Mouse (Mus musculus) limb, embryonic 12.5 days (tissue): ENCODE measurements around the gene Cela3b. TPM values are rescaled to one million over a fixed set of nuclear protein-coding genes. Genes with fewer than 3 reads are reported as not detected.

ENCODE experiments used
- ATAC-seq: fragments of 200-750 bp; cut with Nextera tagmentation; 2 replicates; pipeline ENCODE4 v1.8.0; 2017; ENCODE audit warnings: low read depth, moderate TSS enrichment; ENCODE audit not compliant: insufficient number of reproducible peaks, insufficient read depth, low FRiP score, low TSS enrichment
- H3K27ac ChIP-seq: fragments of 300-500 bp; sonication (generic); 2 replicates; pipeline ENCODE4 v1.5.1; 2016; ENCODE audit warnings: mild to moderate bottlenecking, moderate library complexity
- H3K27me3 ChIP-seq: fragments of 300-500 bp; sonication (generic); 2 replicates; pipeline ENCODE4 v1.6.1; 2016; ENCODE audit warnings: mild to moderate bottlenecking, moderate library complexity
- H3K36me3 ChIP-seq: fragments of 300-500 bp; sonication (generic); 2 replicates; pipeline ENCODE4 v1.6.1; 2016; ENCODE audit warnings: mild to moderate bottlenecking, moderate library complexity
- H3K4me1 ChIP-seq: fragments of 300-500 bp; sonication (generic); replicated peaks from 2 replicates; pipeline ENCODE4 v1.6.1; 2016
- H3K4me2 ChIP-seq: fragments of 300-500 bp; sonication (generic); 2 replicates; pipeline ENCODE4 v1.6.1; 2016; ENCODE audit warnings: mild to moderate bottlenecking, moderate library complexity
- H3K4me3 ChIP-seq: fragments of 300-500 bp; sonication (generic); replicated peaks from 2 replicates; pipeline ENCODE4 v1.5.1; 2016; ENCODE audit warnings: mild to moderate bottlenecking
- H3K9ac ChIP-seq: fragments of 300-500 bp; sonication (generic); replicated peaks from 2 replicates; pipeline ENCODE4 v1.6.1; 2016; ENCODE audit warnings: mild to moderate bottlenecking, moderate library complexity
- H3K9me3 ChIP-seq: fragments of 300-500 bp; sonication (generic); 2 replicates; pipeline ENCODE4 v1.6.1; 2016; ENCODE audit warnings: mild to moderate bottlenecking, moderate library complexity
- WGBS: fragments of 180-500 bp; shearing (Covaris S2); methylation state at CpG from one replicate; pipeline ENCODE4 v1.1.7; 2016; 5-methylcytosine and 5-hydroxymethylcytosine counted together
- polyA plus RNA-seq: library from polyadenylated mRNA; unstranded; fragments of >200 nt; fragmentation: Nextera tagmentation; extraction: Ambion mirVana; gene quantifications from 2 replicates; pipeline ENCODE4 v1.2.1, GENCODE M21; 2016

The Cela3b gene
- polyA plus RNA-seq, 1 experiment from 2014 or later, result not detected

DNA sequence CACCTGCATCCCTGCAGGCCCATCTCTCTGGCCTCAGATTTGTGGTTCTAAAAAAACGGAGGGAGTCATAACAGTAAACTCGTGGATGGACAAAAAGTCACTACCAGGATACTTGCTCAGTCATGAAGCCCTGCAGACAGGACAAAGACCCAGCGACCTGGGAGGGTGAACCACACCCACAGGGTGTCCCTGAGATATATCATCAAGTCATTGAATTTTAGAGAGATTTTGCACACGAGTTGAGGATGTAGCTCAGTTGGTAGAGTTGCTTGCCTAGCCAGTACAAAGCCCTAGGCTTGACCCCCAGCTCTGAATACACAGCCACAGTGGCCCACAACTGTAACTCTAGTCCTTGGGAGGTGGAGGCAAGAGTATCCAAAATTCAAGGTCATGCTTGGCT is 30.9 kb upstream of the Cela3b start:
- peaks cover 7% of the 10 kb centered on the region; the same call in 1 of the 2 replicates for H3K4me1 ChIP-seq
- no peak overlapping the region for H3K9ac ChIP-seq
- H3K4me2 ChIP-seq, result no peak overlapping the region
- 81% methylated on average over 4 of the region's 4 CpGs for WGBS
- peaks cover 3% of the 10 kb centered on the region; the same call in 1 of the 2 replicates for H3K9me3 ChIP-seq
- no peak for ATAC-seq
- H3K27me3 ChIP-seq, result no peaks in the 10 kb centered on the region
- H3K36me3 ChIP-seq, result no peaks in the 10 kb centered on the region
- H3K27ac ChIP-seq, result 0 out of 2 replicates have a peak overlapping the region, but pooled peaks have one; percentile 7
- H3K4me3 ChIP-seq, result no peak overlapping the region

DNA sequence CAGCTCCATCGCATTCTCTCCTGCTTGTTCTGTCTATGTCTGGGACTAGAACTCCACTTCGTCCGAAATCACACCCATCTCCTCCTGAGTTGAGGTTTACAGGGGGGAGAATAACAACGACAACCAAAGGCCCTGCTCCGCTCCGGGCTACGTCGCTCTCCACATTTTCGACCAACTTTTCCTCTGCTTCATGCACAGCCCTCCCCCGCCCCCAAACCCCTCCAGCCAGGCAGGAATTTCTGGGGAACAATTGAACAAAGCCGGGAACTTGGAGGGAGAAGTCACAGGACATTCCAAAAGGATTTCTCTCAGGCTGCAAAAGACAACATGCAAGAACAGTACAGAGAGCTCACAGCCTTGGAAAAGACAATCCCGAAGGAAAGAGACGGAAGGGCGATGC is 30.3 kb upstream of the Cela3b start:
- Histone ChIP-seq H3K9me3 (peaks cover 3% of the 10 kb centered on the region; the same call in 1 of the 2 replicates), H3K27me3 (no peaks in the 10 kb centered on the region), H3K36me3 (no peaks in the 10 kb centered on the region), H3K4me3 (no peak overlapping the region), H3K4me2 (no peak overlapping the region), H3K9ac (no peak overlapping the region), H3K4me1 (peaks cover 7% of the 10 kb centered on the region; the same call in 1 of the 2 replicates), H3K27ac (no peak overlapping the region)
- no peak for ATAC-seq
- WGBS, result 82% methylated on average over 14 of the region's 14 CpGs

DNA sequence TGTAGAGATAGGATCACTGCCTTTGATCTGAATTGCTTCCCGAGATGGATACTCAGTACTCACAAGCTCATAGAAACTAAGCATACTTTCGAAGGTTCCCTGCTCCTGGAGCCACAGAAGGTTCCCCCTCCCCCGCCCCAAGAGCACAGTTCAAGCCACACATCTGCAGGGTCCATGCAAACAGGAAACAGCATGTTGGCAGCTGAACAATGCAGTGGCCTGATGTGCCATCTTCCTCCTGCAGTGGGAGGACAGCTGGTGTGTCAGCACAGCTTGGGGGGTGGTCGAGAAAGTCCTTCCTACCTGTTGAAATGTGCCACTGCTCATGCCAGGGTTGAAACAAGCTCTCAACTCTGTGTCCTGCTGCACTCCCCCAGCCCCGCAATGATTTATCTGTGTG is 28.5 kb upstream of the Cela3b start:
- ATAC-seq, result no peak
- WGBS, result 67% methylated on average over 5 of the region's 5 CpGs
- Histone ChIP-seq H3K9me3 (peaks cover 3% of the 10 kb centered on the region; the same call in 1 of the 2 replicates), H3K27me3 (no peaks in the 10 kb centered on the region), H3K4me1 (no peaks in the 10 kb centered on the region), H3K36me3 (no peaks in the 10 kb centered on the region), H3K4me2 (no peak overlapping the region), H3K9ac (no peak overlapping the region), H3K4me3 (no peak overlapping the region), H3K27ac (no peak overlapping the region)

DNA sequence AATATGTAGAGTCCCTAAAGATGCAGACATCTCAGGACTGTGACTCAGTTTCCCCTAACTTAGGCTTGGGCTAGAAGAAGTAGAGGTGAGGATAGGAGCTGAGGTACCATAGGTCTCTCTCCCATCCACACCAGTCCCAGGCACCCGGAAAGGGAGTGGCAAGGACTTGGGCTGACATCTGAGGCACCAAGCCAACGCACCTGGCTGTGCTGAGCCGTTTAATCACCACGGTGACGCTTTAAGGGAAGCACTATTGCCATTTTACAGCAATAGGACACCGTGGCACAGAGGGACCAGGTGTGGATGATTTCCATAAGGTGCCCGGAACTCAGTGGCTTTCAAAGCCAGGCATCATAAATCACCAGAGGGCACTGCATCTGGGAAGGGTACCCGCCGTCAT is 28.0 kb upstream of the Cela3b start:
- Histone ChIP-seq H3K27ac (no peak overlapping the region), H3K4me1 (no peaks in the 10 kb centered on the region), H3K4me3 (no peak overlapping the region), H3K36me3 (no peaks in the 10 kb centered on the region), H3K4me2 (no peak overlapping the region), H3K9ac (no peak overlapping the region), H3K27me3 (no peaks in the 10 kb centered on the region), H3K9me3 (peaks cover 3% of the 10 kb centered on the region; the same call in 1 of the 2 replicates)
- no peak for ATAC-seq
- 77% methylated on average over 9 of the region's 9 CpGs for WGBS

DNA sequence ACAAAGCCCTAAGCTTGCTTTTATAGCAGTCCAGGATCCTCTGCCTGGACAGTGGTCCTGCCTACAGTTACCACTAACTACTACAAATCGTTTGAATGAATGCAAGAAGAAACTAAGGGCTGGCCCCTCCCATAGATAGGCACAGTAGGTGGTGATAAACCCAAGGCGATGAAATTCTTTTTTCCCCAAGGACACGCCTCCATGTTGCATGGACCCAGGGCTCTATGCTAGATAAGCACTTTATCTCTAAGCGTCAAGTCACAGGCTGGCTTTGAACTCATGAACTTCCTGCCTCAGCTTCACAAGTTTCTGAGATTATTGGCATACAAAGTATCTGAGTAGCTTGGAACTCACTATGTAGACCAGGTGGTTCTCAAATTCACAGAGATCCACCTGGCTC is 27.0 kb upstream of the Cela3b start:
- Histone ChIP-seq H3K4me3 (no peak overlapping the region), H3K9ac (no peak overlapping the region), H3K9me3 (peaks cover 3% of the 10 kb centered on the region; the same call in 1 of the 2 replicates), H3K4me1 (no peaks in the 10 kb centered on the region), H3K4me2 (no peak overlapping the region), H3K36me3 (no peaks in the 10 kb centered on the region), H3K27ac (no peak overlapping the region), H3K27me3 (no peaks in the 10 kb centered on the region)
- 80% methylated on average over 4 of the region's 4 CpGs for WGBS
- no peak for ATAC-seq

DNA sequence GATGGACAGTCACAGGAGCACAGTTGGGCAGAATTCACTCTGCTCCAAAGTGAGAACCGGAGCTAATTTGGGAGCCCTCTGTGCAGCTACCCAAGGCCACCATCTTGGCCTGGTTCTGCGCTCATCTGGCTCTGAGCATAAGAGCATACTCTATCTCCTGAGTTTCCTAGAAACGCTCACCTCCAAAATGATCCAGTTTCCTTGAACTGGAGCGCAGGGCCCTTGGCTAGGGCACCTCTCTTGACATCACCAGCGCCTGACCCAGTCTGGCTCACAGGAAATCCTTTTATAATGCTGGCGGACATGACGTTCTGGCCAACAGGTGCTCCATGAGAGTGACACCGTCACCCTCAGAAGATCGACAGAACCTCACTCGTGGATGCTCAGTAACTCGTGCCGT is 26.2 kb upstream of the Cela3b start:
- Histone ChIP-seq H3K4me2 (no peak overlapping the region), H3K4me1 (no peaks in the 10 kb centered on the region), H3K27me3 (no peaks in the 10 kb centered on the region), H3K36me3 (no peaks in the 10 kb centered on the region), H3K9me3 (0 out of 2 replicates have a peak, but pooled peaks cover under 1% of the 10 kb centered on the region), H3K9ac (no peak overlapping the region), H3K4me3 (no peak overlapping the region), H3K27ac (no peak overlapping the region)
- ATAC-seq, result no peak
- 84% methylated on average over 12 of the region's 12 CpGs for WGBS

DNA sequence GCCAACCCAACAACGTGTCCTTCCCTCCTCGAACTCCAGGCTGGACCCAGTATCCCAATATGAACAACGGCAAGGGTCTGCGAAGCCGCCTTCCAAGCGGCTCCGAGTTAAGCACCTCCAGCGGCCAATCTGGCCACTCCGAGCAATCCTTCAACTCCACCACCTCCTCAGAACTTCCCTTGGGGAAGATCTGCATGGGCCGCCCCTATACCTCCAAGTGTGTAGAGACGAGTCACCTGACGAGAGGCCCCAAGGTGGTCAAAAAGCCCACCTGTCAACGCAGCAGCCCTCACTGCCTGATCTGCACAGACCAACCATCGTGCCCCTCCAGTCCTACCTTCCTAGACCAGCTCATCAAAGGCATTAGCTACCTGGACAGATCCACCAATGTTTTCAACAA is 24.2 kb upstream of the Cela3b start:
- Histone ChIP-seq H3K27me3 (no peaks in the 10 kb centered on the region), H3K4me2 (no peak overlapping the region), H3K27ac (no peak overlapping the region), H3K9ac (no peak overlapping the region), H3K9me3 (no peaks in the 10 kb centered on the region), H3K4me1 (no peaks in the 10 kb centered on the region), H3K36me3 (no peaks in the 10 kb centered on the region), H3K4me3 (no peak overlapping the region)
- no peak for ATAC-seq
- 88% methylated on average over 14 of the region's 14 CpGs for WGBS

DNA sequence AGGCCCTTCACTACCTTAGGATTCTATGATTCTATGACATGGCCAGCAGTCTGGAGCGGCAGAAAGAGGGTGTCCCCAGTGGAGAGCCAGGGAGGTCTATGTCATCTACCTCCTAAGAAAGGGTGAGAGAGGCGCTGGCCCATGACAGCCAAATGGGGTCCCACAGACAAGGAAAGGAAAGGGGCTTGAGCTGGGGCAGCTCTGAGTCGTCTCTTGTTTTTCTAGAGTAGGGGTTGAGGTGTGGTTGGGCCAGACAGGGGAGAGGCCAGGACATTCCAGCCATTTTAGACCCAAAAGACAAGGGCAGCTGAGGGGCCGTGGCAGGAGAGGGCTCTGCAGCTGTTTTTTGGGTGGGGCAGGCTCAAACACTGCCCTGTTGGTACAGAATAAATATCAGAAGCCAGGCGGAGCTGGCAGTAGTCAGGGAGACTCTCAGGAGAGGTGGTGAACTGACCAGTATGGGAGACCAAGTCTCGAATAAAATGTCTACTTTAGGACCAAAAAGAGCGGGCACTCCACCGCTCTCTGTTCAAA is 23.0 kb upstream of the Cela3b start, which contains the start of gene 1700013G24Rik:
Gene 1700013G24Rik (plus strand): TSS at position 51 of the 534 bp plus-strand sequence.
- no peaks in the 10 kb centered on the region for H3K36me3 ChIP-seq
- ATAC-seq, result no peak
- H3K9me3 ChIP-seq, result no peaks in the 10 kb centered on the region
- no peaks in the 10 kb centered on the region for H3K27me3 ChIP-seq
- H3K4me3 ChIP-seq, result no peak within 1 kb of the TSS
- no peak within 1 kb of the TSS for H3K27ac ChIP-seq
- H3K9ac ChIP-seq, result no peak within 1 kb of the TSS
- 79% methylated on average over 8 of the region's 8 CpGs for WGBS
- H3K4me1 ChIP-seq, result peaks cover 3% of the 10 kb centered on the region
- no peak within 1 kb of the TSS for H3K4me2 ChIP-seq

DNA sequence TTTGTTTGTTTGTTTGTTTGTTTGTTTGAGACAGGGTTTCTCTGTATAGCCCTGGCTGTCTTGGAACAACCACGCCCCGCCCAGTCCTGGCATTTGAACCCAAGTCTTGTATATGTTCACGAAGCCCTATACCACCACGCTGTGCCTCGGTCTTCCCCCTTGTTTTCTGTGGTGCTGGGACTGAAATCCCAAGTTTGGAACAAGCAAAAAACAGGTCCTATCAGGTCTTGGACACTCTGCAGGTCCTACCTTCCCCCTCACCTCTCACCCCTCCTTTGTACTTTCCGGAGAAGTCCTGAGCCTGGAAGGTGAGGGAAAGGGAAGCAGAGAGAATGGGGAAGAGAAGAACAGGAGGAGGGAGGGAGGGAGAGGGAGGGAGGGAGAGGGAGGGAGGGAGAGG is 21.9 kb upstream of the Cela3b start:
- WGBS, result 91% methylated on average over 6 of the region's 6 CpGs

DNA sequence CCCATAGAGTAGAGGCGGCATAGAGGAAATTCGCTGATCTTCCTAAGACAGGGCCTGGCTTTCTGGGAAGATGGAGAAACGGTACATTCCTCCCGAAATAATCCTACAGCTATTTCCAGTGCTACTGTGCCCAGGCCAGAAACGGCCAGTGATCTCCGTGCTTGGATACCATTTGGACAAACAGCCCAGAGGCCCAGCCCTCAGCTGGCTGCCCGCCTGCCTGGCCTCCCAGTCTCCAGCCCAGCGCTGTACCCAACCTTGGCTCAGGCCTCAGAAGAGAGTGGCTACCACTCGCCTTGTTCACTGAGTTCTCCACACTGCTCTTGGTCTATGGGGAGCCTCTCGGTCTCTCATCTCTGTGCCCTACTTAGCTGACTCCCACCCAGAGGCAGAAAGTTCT is 19.4 kb upstream of the Cela3b start:
- 81% methylated on average over 10 of the region's 10 CpGs for WGBS
- peaks cover 8% of the 10 kb centered on the region for H3K4me1 ChIP-seq
- no peaks in the 10 kb centered on the region for H3K36me3 ChIP-seq
- H3K9me3 ChIP-seq, result no peaks in the 10 kb centered on the region
- H3K9ac ChIP-seq, result no peak overlapping the region
- H3K27ac ChIP-seq, result no peak overlapping the region
- H3K4me3 ChIP-seq, result no peak overlapping the region
- ATAC-seq, result no peak
- no peak overlapping the region for H3K4me2 ChIP-seq
- H3K27me3 ChIP-seq, result no peaks in the 10 kb centered on the region

More for the DNA sequence above, 21.9 kb upstream of the Cela3b start:
- H3K4me3 ChIP-seq, result no peak overlapping the region
- no peaks in the 10 kb centered on the region for H3K9me3 ChIP-seq
- no peak overlapping the region for H3K9ac ChIP-seq
- H3K4me1 ChIP-seq, result peaks cover 8% of the 10 kb centered on the region
- no peaks in the 10 kb centered on the region for H3K36me3 ChIP-seq
- H3K27ac ChIP-seq, result no peak overlapping the region
- H3K4me2 ChIP-seq, result no peak overlapping the region
- H3K27me3 ChIP-seq, result no peaks in the 10 kb centered on the region
- no peak for ATAC-seq

DNA sequence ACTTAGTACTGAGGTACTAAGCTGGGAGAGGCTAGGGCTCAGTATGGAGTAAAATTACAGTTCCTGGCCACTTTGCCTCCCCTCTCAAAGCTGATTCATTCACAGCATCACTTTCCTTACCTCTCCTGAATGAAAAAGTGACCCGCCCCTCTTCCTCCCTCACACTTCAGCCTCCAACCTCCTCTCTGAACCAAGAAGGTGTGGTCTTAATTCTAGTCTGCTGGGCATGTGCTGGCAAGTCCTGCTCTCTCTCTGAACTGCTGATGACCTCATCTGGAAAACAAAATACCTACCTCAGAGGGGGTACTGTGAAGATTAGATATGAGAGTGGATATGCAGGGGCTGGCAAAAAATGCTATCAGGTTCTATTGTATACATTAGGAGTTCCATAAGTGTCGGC is 18.8 kb upstream of the Cela3b start:
- H3K4me2 ChIP-seq, result no peak overlapping the region
- no peak overlapping the region for H3K9ac ChIP-seq
- no peaks in the 10 kb centered on the region for H3K36me3 ChIP-seq
- peaks cover 8% of the 10 kb centered on the region for H3K4me1 ChIP-seq
- no peaks in the 10 kb centered on the region for H3K9me3 ChIP-seq
- H3K27ac ChIP-seq, result no peak overlapping the region
- WGBS, result 78% methylated on average over 2 of the region's 2 CpGs
- no peaks in the 10 kb centered on the region for H3K27me3 ChIP-seq
- no peak for ATAC-seq
- H3K4me3 ChIP-seq, result no peak overlapping the region

DNA sequence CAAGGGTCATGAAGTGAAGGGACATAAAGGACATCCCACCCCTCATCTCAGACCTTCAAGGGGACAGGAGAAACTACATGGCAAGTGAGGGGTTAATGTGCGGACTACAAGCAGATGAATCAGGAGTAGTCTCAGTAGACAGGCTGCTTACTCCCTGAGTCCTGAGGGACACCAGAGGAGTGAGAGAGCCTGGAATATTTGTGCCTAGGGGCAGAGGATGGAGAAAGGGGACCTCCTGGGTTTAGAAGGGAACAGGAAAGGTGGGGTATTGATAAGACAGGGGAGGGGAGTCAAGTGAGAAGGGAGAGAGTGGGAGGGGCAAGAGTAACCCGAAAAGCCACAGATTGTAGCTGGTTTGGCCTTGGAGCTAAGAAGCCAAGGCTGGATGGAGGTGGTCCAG is 18.3 kb upstream of the Cela3b start:
- Histone ChIP-seq H3K4me2 (no peak overlapping the region), H3K27me3 (no peaks in the 10 kb centered on the region), H3K36me3 (no peaks in the 10 kb centered on the region), H3K9ac (no peak overlapping the region), H3K27ac (no peak overlapping the region), H3K9me3 (no peaks in the 10 kb centered on the region), H3K4me1 (peaks cover 8% of the 10 kb centered on the region), H3K4me3 (no peak overlapping the region)
- no peak for ATAC-seq
- 60% methylated on average over 2 of the region's 2 CpGs for WGBS
